Comparison of ENCODE assay signal across 16 mouse cellular contexts in genomic region chr10:66548073-66548472, GRCm38 (mm10).
DNase-seq lines count a peak whose midpoint lies in the region; ATAC-seq and TF ChIP-seq lines count a peak whose summit lies in the region.
"Had no signal": no experiment of that assay in that cellular context is flagged by ENCODE, and none has a peak within 500 bp of the region (broad histone marks: within the 10 kb centered on the region; RNA-seq: fewer than 3 reads in every experiment).

No protein-coding gene starts in this region.

- no peaks in the 10 kb centered on the region for H3K36me3 ChIP-seq in forebrain, embryonic 14.5 days (ENCODE audit: control insufficient read depth, insufficient read depth, low read length)
- no peaks in the 10 kb centered on the region for H3K36me3 ChIP-seq in forebrain, embryonic 10.5 days (replicated peaks)
- H3K36me3 ChIP-seq: embryonic facial prominence, embryonic 13.5 days; heart, embryonic 13.5 days; stomach, embryonic 15.5 days had no signal

- no peaks in the 10 kb centered on the region for H3K27me3 ChIP-seq in forebrain, embryonic 14.5 days (replicated peaks; ENCODE audit: control insufficient read depth, insufficient read depth, low read length)
- peaks cover 64% of the 10 kb centered on the region for H3K27me3 ChIP-seq in forebrain, embryonic 10.5 days (ENCODE audit: poor library complexity, severe bottlenecking)
- H3K27me3 ChIP-seq: embryonic facial prominence, embryonic 13.5 days; heart, embryonic 13.5 days; stomach, embryonic 15.5 days had no signal

- no peak overlapping the region for H3K27ac ChIP-seq in forebrain, embryonic 14.5 days (ENCODE audit: low read depth, low read length)
- H3K27ac ChIP-seq in forebrain, embryonic 10.5 days, result no peak overlapping the region
- H3K27ac ChIP-seq: embryonic facial prominence, embryonic 13.5 days; heart, embryonic 13.5 days; liver, embryonic 14.5 days; stomach, embryonic 15.5 days had no signal

- ATAC-seq in forebrain, embryonic 14.5 days, result no peak

- no peak overlapping the region for H3K4me2 ChIP-seq in forebrain, embryonic 14.5 days (ENCODE audit: low read length)
- H3K4me2 ChIP-seq: embryonic facial prominence, embryonic 13.5 days; heart, embryonic 13.5 days; midbrain, embryonic 11.5 days; stomach, embryonic 15.5 days had no signal

- no peak overlapping the region for H3K9ac ChIP-seq in forebrain, embryonic 14.5 days (ENCODE audit: low read length)
- H3K9ac ChIP-seq: embryonic facial prominence, embryonic 13.5 days; heart, embryonic 13.5 days; liver, embryonic 14.5 days; stomach, embryonic 15.5 days had no signal

- no peaks in the 10 kb centered on the region for H3K4me1 ChIP-seq in forebrain, embryonic 14.5 days (ENCODE audit: control insufficient read depth, insufficient read depth, low read length)
- no peaks in the 10 kb centered on the region for H3K4me1 ChIP-seq in forebrain, embryonic 10.5 days

- WGBS in forebrain, embryonic 14.5 days, result 74% methylated on average over 4 of the region's 4 CpGs
- 87% methylated on average over 4 of the region's 4 CpGs for WGBS in forebrain, embryonic 10.5 days

- H3K9me3 ChIP-seq in forebrain, embryonic 14.5 days (replicated peaks; ENCODE audit: control insufficient read depth, low read length), result no peaks in the 10 kb centered on the region
- H3K9me3 ChIP-seq in forebrain, embryonic 10.5 days, result no peaks in the 10 kb centered on the region
- H3K9me3 ChIP-seq: embryonic facial prominence, embryonic 13.5 days; heart, embryonic 13.5 days; stomach, embryonic 15.5 days had no signal

- H3K4me3 ChIP-seq in forebrain, embryonic 14.5 days (ENCODE audit: low read depth, low read length), result no peak overlapping the region
- no peak overlapping the region for H3K4me3 ChIP-seq in forebrain, embryonic 10.5 days
- H3K4me3 ChIP-seq: embryonic facial prominence, embryonic 13.5 days; heart, embryonic 13.5 days; stomach, embryonic 15.5 days had no signal

- no peak for TF ChIP-seq CTCF in brain, embryonic 14.5 days (IDR thresholded peaks at IDR 0.05; ENCODE audit: borderline replicate concordance, extremely low read depth, insufficient read depth, insufficient read length)

- peak; percentile 28 for DNase-seq in forebrain, embryonic 14.5 days (ENCODE audit: low spot score)
- DNase-seq in forebrain, embryonic 10.5 days (ENCODE audit: extremely low spot score, low spot score), result no peak
- peak; percentile 15 for DNase-seq in 3T3-L1 (ENCODE audit: low read depth, low spot score)
- peak; percentile 59 for DNase-seq in brain, embryonic 14.5 days (ENCODE audit: low read depth)
- DNase-seq in kidney, postnatal 36 days, result peak; percentile 1 to 10
- no peak for DNase-seq in urinary bladder, adult 2 months (ENCODE audit: low spot score)
- DNase-seq in thymus, postnatal 25 days, result no peak
- DNase-seq: cerebellum, adult 9-10 months; left cerebral cortex, postnatal 4 days; lung, postnatal 14 days; thymus, postnatal 36 days had no signal

- no peak for TF ChIP-seq POLR2A in brain, embryonic 14.5 days (IDR thresholded peaks at IDR 0.05; ENCODE audit: borderline replicate concordance, extremely low read depth, insufficient read depth, insufficient read length, poor library complexity, severe bottlenecking)

Comparison
In these comparisons a context has a peak if more than half of its experiments do, and no peak if none do; other contexts are left out.
1. DNase-seq: peak in forebrain, embryonic 14.5 days (single experiment), 3T3-L1 (single experiment), brain, embryonic 14.5 days (single experiment) and kidney, postnatal 36 days (2 of 2); none in forebrain, embryonic 10.5 days (single experiment), urinary bladder, adult 2 months (single experiment) and thymus, postnatal 25 days (single experiment).